Mouse (Mus musculus): ENCODE data around the gene Rasl11b.

- TF ChIP-seq POLR2A (IDR thresholded peaks at IDR 0.05; ENCODE audit: low read depth, low read length) (no peak), CTCF (IDR thresholded peaks at IDR 0.05; ENCODE audit: extremely low read depth, insufficient read length, insufficient replicate concordance, low read depth, low read length) (no peak)
These were observed 51.9 kb downstream of the Rasl11b start for GRCm38 (mm10) chr5:74246971-74247370.

All from small intestine, adult 2 months (tissue).